Mouse (Mus musculus): ENCODE results near the gene Col23a1.
A peak's percentile ranks its signal among the peaks of the same experiment; 100 is the strongest.
"Not testable (repeated sequence)": the region's sequence is repeated elsewhere in the genome, so short reads cannot be mapped to it uniquely, and the experiment has no call there.

Col23a1 gene

DNA sequence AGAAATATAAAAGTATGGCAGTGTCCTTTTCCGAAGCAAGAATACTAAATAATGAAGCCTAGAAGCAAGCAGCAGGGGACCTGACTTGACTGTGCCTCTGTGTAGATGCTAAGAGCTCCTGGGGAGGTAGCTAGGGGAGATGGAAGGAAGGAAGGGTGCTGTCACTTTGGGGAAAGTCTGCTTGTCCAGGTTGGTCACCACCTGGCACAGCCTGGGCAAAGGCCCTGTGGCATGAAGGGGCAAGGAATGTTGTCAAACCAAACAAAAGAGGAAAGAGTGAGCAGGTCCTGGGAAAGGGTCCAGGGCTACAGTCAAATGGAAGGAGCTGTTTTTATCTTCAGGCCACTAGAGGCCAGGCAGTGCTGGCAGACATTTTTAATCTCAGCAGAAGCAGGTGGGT is 297.3 kb downstream of the Col23a1 start:
- DNase-seq (ENCODE audit: low read depth, low spot score) = no peak

DNA sequence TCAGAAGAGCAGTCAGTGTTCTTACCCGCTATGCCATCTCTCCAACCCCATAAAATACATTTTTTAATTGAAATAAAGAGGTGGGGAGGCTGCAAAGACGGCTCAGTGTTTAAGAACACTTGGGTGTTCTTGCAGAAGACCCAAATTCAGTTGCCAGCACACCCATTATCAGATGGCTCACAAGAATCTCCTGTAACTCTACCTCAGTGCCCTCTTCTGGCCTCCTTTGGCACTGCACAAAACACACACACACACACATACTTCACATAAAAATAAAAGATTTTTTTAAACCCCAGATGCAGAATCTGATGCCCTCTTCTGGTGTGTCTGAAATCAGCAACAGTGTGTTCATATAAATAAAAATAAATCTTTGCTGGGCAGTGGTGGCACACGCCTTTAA is 299.1 kb downstream of the Col23a1 start:
- DNase-seq (ENCODE audit: low read depth, low spot score) = no peak

DNA sequence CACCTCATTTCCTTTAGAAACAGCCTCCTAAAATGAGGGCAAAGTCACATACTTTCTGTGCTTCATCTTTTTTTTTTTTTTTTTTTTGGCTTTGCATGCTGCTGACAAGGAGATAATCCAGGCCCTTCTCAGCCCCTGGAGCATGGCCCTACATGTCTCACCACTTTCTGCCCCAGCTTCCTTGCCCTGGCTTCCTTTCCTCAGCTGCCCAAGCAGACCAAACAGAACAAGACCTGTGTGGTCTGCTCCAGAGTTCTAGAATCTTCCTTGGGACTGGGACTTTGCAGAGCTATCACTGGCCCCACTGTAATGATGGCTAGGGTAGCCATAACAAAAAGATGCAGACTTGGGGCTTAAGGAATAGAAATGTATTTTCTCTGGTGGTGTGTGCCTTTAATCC is 300.3 kb downstream of the Col23a1 start:
- no peak for DNase-seq (ENCODE audit: low read depth, low spot score)

DNA sequence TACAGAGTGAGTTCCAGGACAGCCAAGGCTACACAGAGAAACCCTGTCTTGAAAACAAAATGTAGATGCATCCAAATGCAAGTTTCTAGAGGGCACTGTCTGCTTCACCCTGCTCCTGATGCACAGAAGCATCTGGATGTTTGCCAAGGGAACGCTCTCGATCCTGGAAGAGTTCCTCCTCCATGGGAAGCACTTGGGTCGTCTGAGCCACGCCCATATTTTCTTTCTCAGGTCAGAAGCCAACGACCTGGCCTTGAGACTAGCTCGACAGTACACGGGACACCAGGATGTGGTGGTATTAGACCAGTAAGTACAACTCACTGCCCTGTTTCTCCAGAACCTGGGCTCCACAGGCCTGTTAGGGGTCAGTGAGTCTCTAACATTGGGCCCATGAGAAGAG is 301.4 kb downstream of the Col23a1 start:
- no peak for DNase-seq (ENCODE audit: low read depth, low spot score)

DNA sequence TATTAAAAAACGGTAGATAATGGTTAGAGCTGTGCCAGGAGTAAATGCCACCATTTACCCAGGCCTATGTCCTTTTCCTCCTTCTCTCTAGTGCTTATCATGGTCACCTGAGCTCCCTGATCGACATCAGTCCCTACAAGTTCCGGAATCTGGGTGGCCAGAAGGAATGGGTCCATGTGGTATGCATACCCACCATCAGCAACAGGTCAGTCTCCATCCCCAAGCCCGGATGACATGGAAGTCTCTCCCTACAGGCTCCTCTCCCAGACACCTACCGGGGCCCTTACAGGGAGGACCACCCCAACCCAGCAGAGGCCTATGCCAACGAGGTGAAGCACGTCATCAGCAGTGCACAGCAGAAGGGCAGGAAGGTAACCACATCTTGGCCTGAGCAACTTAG is 302.2 kb downstream of the Col23a1 start:
- DNase-seq (ENCODE audit: low read depth, low spot score) = no peak

DNA sequence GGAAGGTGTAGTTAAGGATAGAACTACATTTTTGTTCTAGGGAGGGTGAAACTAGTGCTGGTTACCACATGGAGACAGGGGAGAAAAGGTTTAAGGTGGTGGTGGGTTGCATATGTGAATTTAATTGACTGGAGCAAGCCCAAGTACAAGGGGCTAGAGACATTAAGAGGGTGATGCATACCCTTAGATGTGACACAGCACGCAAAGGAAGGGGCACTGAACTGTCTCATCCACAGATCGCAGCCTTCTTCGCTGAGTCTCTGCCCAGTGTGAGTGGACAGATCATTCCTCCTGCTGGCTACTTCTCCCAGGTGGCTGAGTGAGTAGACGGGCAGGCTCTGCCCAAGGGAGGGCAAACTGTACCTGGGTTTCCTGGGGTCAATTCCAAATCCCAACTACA is 303.6 kb downstream of the Col23a1 start:
- DNase-seq (ENCODE audit: low read depth, low spot score) = no peak

DNA sequence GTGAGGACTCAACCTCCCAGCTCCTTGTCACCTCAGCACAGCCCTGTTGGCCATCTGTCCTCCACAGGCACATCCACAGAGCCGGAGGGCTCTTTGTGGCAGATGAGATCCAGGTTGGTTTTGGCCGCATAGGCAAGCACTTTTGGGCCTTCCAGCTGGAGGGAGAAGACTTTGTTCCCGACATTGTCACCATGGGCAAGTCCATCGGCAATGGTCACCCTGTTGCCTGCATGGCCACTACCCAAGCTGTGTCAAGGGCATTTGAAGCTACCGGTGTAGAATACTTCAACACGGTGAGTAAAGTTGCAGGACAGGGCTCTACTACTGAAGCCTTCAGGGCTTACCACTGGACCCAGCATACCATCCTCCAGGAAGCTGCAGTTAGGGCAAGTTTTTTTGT is 304.1 kb downstream of the Col23a1 start:
- DNase-seq (ENCODE audit: low read depth, low spot score) = no peak

DNA sequence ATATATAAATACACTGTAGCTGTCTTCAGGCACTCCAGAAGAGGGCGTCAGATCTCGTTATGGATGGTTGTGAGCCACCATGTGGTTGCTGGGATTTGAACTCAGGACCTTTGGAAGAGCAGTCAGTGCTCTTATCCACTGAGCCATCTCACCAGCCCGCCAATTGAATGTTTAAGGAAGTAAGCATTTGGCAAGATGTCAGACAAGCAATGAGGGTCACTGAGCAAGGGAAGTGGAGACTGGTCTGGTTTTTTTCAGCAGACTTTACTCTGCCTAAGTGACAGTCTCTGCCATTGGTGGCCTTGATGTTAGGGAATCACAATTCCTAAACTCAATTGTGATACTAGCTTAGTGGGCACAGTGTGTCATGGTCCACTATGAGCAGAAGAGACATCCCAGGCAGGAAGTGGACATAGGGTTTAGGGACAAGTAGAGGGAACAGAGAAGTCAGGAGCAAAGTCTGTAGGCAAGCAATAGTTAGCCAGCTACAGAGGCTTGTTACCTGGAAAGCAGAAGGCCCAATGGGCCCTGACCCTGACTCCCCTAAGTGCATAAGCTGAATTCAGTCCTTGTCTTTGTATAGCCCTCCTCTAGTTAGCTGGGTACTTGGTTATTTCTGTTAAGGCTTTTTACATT is 305.1 kb downstream of the Col23a1 start:
- DNase-seq (ENCODE audit: low read depth, low spot score) = no peak

DNA sequence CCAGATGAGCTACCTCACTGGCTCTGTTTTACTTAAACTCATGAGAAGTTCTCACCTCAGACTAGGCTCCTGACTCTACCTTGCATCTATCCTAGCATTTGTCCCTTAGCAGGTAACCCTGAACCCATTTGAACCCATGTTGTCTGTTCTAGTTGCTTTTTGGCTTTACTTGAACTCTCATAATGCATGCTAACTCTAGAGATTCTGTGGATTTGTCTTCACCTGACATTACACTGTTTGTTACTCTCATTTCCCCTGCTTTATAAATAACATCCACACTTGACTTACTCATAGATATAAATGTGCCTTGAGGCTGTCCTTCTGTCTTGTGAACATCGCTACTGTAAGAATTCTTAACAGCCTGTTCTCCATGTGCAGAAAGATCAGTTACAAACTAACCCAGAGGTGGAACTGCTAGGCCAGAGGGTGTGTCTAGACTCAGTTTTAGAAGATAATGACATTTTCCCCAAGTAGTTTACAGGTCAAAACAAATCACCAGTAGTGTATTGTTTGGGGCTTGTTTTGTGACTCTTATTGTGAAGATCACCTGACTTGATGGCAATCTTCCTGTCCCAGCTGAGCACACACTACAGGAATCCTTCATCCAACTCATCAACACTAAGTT is 305.9 kb downstream of the Col23a1 start:
- no peak for DNase-seq (ENCODE audit: low read depth, low spot score)

DNA sequence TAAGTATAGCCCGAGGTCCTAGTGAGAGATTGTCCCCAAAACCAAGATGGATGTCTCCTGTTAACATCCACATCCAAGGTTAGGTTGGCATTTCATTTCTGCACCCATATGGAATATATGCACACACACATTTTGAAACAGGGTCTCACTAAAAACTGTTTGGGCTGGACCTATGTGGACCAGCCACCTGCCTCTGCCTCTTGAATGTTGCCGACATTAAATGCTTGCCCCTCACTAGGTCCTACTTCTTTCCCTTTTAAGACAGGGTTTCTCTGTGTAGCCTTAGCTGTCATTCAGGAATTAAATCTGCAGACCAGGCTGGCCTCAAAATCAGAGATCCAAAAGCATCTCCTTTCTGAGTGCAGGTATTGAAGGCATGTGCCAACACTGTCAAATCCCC is 307.8 kb downstream of the Col23a1 start:
- no peak for DNase-seq (ENCODE audit: low read depth, low spot score)

DNA sequence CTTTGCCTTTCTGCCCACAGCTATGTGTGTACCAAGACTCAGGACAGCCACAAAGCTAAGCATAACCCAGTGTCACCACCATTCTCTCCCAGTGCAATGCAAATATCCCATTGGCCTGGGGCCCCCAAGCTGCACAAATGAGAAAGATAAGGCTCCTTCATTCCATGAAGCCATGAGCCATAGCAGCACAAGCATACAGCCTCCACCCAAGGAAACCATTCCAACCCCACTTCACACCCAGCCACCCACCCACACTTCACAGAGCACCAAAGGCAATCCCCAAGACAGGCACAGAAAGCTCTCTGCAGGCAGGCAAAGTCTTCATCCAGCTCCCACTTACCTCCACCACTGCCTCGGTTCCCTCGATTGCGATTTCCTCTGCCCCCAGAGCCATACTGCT is 312.5 kb downstream of the Col23a1 start:
- DNase-seq (ENCODE audit: low read depth, low spot score) = no peak

DNA sequence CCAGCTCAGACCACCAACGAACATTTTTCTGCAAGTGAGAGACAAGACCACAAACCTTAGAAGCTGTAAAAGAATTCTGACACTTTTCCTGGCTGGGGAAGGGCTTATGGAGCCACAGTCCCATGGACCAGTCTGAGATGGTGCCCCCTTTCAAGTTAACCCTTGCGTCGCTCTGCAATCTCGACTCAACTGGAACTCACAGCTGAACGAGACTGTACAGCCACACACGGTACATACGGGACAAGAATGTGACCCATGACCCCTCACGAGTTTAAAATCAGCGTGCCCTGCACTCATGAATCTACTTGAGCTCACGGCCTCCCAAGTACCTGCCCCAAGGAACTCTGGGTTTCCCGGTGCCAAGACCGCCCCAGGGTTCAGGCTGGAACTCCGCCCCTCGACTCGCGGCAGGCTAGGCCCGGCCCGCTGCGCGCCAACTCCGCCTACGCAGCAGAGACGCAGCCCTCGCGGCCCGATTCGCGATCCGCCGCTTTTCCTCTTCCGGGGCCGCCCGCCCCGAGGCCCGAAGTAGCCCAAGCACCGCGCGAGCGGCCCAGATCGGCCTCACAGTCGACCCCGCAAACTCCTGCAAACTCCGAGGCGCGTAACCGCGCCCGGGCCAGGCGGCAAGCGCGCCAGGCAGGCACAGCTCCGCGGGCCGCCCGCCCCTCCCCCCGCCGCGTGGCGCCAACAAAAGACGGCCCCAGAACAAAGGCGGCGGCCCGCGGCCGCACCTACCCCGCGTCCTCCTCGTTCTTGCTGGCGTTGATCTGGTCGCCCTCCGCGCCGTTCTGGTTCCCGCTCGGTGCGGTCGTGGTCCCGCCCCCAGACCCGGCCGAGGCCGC is 316.1 kb downstream of the Col23a1 start:
- DNase-seq (ENCODE audit: low read depth, low spot score) = peak; percentile 92

DNA sequence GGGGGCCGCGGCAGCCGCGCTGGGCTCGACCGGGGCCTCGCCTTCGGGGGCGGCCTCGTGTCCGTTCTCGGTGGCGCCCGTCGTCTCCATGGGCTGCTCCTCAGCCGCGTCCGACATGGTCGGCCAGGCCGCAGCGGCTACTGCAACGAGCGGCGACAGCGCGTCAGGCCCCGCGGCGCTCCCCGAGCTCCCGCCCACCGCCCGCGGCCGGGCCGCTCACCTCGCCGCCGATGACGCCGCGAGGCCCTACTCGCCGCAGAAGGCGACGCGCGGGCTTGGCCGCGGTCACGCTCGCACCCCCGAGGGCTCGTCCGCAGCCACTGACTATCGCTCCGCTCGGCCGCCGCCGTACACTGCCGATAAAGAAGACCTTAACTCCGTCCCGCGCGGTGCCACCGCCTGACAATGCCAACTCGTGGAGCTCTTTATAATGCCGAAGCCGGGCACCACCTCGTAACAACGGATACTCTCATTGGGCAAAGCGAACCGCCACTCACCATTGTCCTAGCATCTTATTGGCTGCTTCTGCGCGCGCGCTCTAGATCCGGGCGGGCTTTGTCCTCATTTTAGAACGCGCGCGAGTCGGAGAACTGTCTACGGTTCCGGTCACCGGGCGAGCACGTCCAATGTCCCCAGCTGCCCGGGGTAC is 316.9 kb downstream of the Col23a1 start, which contains the start of gene Hnrnpab:
Hnrnpab (minus strand) TSS at position 401 of the 649 bp plus-strand sequence.
- peak; percentile 97 for DNase-seq (ENCODE audit: low read depth, low spot score)

DNA sequence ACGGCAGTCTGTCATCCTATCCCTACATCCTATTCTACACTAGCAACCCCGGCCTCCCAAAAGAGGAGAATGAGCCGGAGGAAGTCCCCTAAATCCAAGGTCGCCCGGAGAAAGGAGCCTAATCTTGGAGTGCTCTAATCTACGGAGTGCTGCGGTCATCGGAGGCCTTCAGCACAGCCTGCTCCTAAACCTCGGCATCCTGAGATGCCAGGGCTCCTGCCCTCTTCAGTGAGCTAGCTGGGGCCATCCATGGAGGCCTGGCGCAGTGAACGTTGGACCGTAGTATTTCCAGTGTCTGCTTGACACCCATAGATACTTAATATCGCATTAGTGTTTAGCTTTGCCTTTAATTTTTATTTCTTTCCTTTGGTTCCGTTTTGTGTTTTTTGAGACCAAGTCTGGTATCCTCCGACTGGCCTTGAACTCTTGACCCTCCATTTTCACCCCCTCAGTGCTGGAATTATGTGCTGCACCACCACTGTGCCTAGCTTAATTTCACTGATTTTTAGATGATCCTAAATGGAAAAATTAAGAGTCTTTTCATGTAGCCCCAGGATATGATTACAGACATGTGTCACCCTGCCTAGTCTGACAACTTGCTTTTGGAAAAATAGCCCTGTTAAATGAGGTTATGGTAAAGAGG is 317.5 kb downstream of the Col23a1 start:
- DNase-seq (ENCODE audit: low read depth, low spot score) = no peak

DNA sequence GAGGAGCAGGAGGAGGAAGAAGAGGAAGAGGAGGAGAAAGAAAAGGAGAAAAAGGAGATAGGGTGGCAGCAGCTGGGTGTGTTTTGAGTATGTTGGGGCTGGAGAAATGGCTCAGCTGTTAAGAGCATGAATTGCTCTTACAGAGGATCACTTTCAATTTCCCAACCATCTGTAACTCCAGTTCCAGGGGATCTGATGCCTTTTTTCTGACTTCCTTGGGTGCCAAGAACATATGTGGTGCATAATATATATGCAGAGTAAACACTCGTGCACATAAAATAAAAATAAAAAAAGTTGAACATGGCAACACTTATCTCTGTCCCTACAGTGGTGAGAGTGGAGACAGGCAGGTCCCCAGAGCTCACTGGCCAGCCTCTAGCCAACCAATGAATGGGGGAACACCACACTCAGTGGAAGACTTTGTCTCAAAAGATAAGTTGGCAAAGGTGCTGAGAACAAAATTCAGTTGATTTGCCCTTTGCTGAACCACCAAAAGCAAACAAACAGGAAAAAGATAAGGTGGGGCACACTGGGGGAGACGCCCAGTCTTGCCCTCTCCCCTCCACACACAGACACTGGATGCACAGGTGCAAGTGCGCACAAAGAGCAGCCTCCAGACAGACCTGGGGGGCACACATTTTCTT is 319.7 kb downstream of the Col23a1 start:
- DNase-seq (ENCODE audit: low read depth, low spot score) = no peak

DNA sequence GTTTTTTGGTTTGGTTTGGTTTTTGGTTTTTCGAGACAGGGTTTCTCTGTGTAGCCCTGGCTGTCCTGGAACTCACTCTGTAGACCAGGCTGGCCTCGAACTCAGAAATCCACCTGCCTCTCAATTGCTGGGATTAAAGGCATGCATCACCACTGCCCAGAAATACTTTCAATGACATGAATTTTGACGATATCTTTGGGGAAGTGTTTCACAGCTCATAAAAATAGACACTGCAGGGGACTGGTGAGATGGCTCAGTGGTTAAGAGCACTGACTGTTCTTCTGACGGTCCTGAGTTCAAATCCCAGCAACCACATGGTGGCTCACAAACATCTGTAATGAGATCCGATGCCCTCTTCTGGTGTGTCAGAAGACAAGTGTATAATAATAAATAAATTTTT is 320.2 kb downstream of the Col23a1 start:
- DNase-seq (ENCODE audit: low read depth, low spot score) = not testable (repeated sequence)

DNA sequence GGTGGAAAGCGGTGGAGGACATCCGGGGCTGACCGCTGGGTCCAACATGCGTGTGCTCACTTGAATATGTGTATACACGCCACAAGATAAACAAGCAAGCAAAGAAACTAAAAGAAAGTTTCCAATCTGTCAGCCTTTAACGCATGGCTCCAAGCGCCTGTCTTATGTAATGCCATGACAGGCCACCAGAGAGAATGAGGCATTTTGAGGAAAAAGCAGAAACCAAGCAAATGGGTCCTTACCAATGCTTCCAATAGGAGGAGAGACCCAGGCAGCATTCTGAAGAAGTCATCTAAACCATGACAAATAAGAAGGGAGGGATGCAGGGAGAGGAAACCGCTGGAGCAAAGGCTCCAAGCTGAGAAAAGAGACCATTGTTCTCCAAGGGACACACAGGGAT is 324.5 kb downstream of the Col23a1 start:
- no peak for DNase-seq (ENCODE audit: low read depth, low spot score)

DNA sequence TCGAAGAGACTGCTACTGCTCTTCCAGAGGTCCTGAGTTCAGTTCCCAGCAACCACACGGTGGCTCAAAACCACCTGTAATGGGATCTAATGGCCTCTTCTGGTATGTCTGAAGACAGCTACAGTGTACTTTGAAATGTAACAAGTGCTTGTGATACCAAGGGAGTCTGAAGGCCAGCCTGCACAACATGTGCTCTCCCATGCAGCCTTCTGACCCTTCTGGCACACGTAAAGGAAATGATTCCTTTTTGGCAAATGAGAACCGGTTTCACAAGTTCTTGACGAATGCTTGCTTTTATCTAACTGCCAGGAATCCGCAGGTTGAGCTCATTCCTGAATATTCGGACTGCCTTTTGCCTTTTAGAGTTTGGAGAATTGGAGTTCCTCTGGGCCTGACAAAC is 325.4 kb downstream of the Col23a1 start:
- DNase-seq (ENCODE audit: low read depth, low spot score) = no peak

DNA sequence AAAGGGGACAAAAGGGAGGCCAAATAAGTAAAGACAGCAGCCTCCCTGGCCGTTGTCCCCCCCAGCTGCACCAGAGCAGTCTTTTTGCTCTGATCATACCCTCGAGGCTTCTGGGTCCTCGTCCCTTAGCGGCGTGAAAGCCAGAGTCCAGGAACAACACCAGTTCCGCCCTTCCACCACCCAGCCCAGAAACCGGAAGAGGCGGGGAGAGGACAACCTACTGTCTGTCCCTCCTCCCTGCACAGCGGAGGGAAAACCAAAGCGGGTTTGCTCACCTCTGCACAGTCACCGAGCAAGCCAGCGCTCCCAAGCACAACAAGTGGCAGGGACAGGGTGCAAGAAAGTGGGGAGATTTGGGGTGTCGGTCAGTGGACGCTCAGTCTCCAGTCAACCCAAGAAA is 325.9 kb downstream of the Col23a1 start:
- peak; percentile 79 for DNase-seq (ENCODE audit: low read depth, low spot score)

DNA sequence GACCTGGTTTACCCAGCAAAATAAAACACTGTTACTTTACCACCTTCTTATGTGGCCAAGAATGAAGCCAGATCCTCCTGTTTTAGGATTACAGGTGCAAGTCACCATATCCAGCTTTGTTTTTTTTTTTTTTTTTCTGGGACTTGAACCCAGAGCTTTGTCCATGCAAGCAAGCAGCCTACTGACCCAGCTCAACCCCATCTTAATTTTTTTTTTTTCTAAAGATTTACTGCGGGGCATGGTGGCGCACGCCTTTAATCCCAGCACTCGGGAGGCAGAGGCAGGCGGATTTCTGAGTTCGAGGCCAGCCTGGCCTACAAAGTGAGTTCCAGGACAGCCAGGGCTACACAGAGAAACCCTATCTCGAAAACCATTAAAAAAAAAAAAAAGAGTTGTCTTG is 326.4 kb downstream of the Col23a1 start:
- DNase-seq (ENCODE audit: low read depth, low spot score) = not testable (repeated sequence)

DNA sequence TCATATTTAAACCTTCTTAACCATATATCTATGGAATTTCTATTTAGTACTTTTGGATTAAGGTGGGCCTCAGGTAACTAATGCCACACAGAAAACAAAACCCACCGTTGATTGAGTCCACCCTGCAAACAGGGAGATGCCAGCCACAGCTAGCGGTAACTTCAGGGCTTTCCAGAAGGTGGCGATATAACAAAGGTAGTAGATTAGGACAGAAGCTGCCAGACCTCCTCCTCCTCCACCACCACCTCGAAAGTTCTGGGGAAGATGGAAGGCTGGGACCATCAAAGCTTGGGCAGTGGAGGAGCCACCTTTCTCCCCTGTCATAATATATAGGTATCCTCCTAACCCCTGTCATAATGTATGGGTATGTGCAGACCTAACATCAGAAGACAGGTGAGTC is 328.0 kb downstream of the Col23a1 start:
- peak; percentile 76 for DNase-seq (ENCODE audit: low read depth, low spot score)
